Mouse (Mus musculus) kidney, postnatal 4 days (tissue): ENCODE results near the gene Apoc4.
"Not testable (repeated sequence)": the region's sequence is repeated elsewhere in the genome, so short reads cannot be mapped to it uniquely, and the experiment has no call there.

Experiments
- DNase-seq, 2 experiments: peaks; one replicate each; pipeline ENCODE4 v3.0.0; 2021; ENCODE audit warnings: mixed read lengths in 2 of 2

Apoc4 gene

GRCm38 (mm10) chr7:19698907-19699826 is 17.9 kb upstream of the Apoc4 start, which contains the start of gene Apoe:
TSS of gene Apoe (minus strand) at chr7:19699188.
- DNase-seq: peak; percentile 62 to 79

DNA sequence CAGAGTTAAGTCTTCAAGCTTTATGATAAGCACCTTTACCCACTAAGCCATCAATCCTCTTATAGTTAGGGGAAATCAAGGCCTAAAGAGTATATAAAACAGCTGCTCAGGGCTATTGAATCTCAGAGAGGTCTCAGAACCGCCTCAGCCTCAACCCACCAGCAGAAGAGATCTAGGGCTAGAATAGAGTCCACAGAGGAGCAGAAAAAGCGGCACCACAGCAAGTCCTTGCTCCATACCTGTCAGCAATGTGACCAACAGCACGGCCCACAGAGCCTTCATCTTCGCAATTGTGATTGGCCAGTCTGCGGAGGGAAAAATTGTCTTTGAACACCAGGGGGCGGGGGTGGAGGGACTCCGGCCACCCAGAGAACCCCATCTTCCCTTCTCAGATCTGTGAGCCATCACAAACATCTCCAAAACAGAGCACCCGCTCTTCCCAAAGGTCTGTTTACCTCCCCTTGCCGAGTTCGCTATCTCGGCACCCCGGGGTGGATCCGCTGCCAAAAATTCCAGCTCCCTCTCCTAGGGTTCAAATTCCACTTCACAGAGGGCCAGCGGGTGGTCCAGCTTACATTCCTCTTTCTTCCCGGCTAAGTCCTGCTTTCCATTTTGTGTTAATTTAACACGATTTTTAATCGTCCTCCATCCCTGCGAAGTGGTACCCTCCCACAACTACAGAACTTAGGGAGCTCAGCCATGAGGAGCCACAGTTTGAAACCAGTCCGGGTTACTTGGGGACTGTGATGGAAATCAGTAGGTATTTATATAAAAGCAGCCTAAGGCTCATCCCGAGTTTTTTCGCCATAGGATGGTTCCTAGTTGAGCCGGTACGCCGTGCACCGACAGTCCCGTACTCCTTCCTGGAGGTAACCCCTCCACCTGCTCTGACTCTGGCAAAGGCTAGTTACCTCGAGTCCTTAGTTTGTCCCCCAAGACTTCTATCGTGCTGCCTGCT is 16.9 kb upstream of the Apoc4 start:
- peak; percentile 49 to 66 for DNase-seq

GRCm38 (mm10) chr7:19696336-19696873 is 15.1 kb upstream of the Apoc4 start:
- DNase-seq: no peak

DNA sequence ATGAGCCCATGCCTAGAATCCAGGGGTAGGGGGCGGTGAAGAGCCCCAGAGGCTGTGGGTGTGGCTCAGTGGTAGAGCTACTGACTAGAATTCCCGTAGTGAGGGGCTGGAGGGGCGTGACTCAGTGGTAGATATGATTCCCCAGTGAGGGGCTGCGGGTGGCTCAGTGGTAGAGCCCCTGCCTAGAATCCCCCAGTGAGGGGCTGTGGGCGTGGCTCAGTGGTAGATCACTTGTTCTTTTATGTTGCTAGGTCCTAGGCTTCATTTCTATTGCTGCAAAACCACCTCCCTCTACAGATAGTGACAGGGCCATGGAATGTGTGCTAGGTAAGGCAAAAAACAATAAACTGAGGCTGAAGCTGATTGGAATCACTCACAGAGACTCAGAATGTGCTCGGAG is 14.6 kb upstream of the Apoc4 start:
- DNase-seq: no peak

DNA sequence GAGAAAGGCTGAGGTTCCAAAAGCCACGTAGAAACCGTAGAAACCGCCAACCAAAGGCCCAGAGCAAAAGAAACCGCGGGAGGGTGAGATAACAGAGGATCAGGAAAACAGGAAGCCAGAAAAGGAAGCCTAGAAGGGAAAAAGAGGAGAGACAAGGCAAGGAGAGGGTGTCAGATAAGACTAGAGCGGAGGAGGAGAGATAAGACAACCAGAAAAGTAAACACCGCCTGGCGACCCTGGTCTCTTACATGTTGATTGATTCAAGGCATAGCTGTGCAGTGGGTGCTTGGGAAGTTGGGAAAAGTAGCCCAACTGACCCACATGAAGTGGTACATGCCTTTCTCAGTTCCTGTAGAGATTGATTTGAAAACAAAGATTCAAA is 13.9 kb upstream of the Apoc4 start:
- DNase-seq: no peak

GRCm38 (mm10) chr7:19694336-19695212 is 13.3 kb upstream of the Apoc4 start:
- DNase-seq: no peak

DNA sequence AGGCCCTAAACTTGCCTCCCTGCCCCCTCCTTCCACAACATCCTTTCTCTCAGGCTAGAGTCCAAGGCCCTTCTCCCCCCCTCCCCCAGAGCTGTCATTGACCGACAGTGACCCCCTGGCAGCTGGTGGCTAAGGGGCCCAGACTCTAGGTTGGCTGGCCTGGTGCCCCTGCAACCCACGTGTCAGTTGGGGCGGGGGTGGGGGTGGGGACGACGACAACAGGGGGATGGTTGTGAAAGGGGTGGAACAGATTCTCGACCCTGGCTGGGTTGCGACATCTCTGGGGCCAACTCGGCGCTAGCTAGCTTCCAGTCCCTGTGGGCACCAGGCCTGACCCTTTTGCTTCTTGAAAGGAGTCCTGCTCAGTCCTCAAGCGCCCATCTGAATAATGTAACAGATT is 12.1 kb upstream of the Apoc4 start:
- DNase-seq: peak; percentile 34 to 65

- DNase-seq: peak; percentile 52 to 69
These were observed 10.9 kb upstream of the Apoc4 start, which contains the start of gene Apoc1 for GRCm38 (mm10) chr7:19691873-19692865. TSS of gene Apoc1 (minus strand) at chr7:19692660.

GRCm38 (mm10) chr7:19691434-19691833 is 10.2 kb upstream of the Apoc4 start:
- no peak for DNase-seq

DNA sequence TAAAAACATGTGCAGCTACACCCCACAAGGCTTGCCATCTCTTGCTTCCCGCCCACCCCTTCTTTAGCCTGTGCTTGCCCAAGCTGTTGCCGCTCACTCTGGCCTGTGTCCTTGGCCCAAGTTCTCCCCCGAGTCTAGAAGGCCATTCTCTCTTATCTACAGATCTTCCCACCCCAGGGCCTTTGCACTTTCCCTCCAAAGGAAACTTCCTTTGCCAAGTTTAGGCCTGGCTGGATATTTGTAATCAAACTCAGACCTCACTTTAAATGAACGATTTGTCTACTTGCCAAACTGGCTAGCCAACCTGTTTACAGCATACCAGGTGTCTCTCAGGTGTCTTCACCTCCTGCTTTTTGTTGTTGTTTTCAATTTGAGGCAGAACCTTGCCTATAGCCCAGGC is 9.6 kb upstream of the Apoc4 start:
- no peak for DNase-seq

GRCm38 (mm10) chr7:19688611-19689010 is 7.3 kb upstream of the Apoc4 start:
- DNase-seq: no peak

DNA sequence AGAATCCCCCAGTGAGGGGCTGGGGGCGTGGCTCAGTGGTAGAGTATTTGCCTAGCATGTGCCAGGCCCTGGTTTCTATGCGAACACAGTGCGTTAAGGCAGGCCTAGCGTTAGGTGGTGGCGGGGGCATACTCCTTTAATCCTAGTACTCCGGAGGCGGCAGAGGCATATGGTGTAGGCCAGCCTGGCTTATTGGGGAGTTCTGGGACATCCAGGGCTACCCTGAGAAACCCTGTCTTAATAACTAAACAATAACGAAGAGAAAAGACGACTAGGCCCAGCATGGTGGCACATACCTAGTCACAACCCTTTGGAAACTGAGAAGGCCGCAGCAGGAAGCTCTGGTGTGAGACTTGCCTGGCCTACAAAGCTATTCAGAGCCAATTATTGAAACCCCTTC is 6.8 kb upstream of the Apoc4 start:
- DNase-seq: no peak

GRCm38 (mm10) chr7:19686927-19687583 is 5.8 kb upstream of the Apoc4 start:
- DNase-seq: not testable (repeated sequence)

DNA sequence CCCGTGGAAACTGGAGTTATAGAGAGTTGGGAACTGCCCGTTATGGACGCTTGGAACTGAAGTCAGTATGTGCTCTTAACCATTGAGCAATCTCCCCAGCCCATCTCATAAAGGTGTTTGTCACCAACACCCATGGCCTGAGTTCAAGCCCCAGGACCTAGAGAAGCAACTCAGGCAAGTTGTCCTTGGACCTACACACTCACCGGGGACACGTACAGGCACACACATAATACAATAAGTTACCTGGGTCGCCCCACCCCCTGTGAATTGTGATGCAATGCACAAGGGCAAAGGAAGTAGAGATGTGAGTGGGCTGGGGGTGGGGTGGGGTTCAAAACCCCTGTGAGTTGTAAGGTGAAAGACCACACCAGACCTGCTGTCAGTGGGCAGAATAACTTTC is 5.2 kb upstream of the Apoc4 start:
- DNase-seq: no peak

DNA sequence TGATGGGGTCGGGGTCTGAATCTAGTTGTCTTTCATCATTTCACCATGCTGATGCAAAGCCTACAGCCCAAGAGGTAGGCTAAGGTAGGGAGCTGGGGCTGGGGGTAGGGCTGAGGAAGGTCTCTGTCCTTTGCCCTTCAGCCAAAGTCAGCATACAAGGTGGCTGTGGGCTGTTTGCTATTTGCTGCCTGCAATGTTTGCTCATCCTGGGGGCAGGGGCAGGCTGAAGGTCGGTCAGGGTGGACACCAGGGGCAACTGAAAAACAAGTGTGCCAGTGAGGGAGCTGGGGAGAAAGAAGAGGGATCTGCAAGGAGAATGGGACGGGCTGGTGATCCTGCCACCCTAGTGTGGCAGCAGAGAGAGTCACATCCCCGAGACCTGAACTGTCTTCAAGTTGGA is 4.1 kb upstream of the Apoc4 start:
- no peak for DNase-seq

- no peak for DNase-seq
These were observed 2.5 kb upstream of the Apoc4 start for GRCm38 (mm10) chr7:19683771-19684201.

- no peak for DNase-seq
These were observed 1.7 kb upstream of the Apoc4 start for GRCm38 (mm10) chr7:19682979-19683378.

DNA sequence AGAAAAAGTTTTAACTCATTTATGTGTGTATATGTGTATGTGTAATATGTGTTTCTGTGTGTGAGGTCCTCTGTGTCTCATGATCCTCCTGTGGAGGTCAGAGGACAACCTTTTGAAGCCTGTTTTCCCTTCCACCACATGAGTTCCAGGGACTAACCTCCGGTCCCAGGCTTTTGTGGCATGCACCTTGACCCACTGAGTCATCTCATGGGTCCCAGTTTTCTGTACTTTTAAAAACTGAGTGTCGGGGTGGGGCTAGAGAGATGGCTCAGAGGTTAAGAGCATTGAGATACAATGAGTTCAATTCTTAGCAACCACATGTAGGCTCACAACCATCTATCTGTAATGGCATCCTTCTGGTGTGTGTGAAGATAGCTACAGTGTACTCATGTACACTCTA is 577 bp downstream of the Apoc4 start:
- DNase-seq: no peak

DNA sequence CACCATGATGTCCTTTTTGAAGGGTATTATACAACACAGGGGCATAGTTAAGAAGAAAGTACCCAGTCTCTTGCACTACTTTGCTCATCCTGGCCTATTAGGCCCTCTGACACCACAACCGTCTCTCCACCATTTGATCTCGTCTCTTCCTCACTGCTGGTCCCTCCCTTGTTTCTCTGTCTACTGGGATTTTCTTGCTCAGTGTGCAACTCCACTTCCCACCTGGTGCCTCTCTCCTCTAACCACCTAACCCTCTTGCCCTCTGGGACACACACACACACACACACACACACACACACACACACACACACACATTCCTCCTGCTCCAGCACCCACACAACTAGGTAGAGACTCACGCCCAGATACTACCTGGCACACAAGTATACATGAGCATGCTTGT is 2.4 kb downstream of the Apoc4 start:
- DNase-seq: no peak

DNA sequence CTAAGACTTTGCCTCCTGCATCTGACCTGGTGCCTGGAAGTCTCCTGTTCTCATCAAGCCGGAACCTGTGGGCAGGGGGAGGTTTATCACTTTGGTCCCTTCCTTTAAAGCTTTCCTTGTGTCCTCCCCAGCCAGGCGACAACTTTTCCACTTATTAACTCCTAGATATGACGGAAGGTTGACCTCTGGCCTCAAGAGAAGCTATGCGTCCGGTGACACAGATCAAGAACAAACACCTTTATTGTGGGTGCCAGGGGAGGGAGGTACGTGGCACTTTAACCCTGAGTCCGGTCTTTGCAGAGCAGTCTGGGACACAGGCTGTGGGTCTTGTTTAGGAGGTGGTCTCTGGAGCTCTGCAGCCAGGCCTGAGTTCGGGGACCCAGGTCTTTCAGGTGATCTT is 3.4 kb downstream of the Apoc4 start, which contains the start of gene Apoc2:
TSS of gene Apoc2 (minus strand) at position 70 of the 400 bp plus-strand sequence.
- DNase-seq: no peak
